Mouse (Mus musculus) testis, adult 2 months (tissue): Measurements from ENCODE around the gene Kctd20. TPM values are rescaled to one million over a fixed set of nuclear protein-coding genes. Genes with fewer than 3 reads are reported as not detected.
A peak's percentile ranks its signal among the peaks of the same experiment; 100 is the strongest.

Source experiments
- H3K27ac ChIP-seq: fragments of 200-500 bp; 2 replicates; pipeline ENCODE4 v1.5.1; 2012; ENCODE audit warnings: low read depth, low read length; ENCODE audit not compliant: control insufficient read depth, insufficient read depth
- H3K27me3 ChIP-seq: fragments of 200-500 bp; 2 replicates; pipeline ENCODE4 v1.6.1; 2012; ENCODE audit warnings: mild to moderate bottlenecking, low read length, moderate library complexity; ENCODE audit not compliant: control insufficient read depth, insufficient read depth
- H3K36me3 ChIP-seq: fragments of 200-500 bp; 2 replicates; pipeline ENCODE4 v1.6.1; 2012; ENCODE audit warnings: mild to moderate bottlenecking, low read length; ENCODE audit not compliant: control insufficient read depth, insufficient read depth
- H3K4me1 ChIP-seq: fragments of 200-500 bp; 2 replicates; pipeline ENCODE4 v1.6.1; 2012; ENCODE audit warnings: low read length; ENCODE audit not compliant: control insufficient read depth, insufficient read depth
- H3K4me3 ChIP-seq: fragments of 200-500 bp; 2 replicates; pipeline ENCODE4 v1.5.1; 2012; ENCODE audit warnings: low read depth, mild to moderate bottlenecking, low read length, moderate library complexity, mixed read lengths; ENCODE audit not compliant: control insufficient read depth
- CTCF ChIP-seq: fragments of 200-500 bp; IDR thresholded peaks from 2 replicates; pipeline ENCODE4 v1.5.1; 2012; ENCODE audit warnings: low read depth, mild to moderate bottlenecking, inconsistent platforms, low read length, moderate library complexity; ENCODE audit not compliant: control insufficient read depth, insufficient read depth, insufficient replicate concordance
- POLR2A ChIP-seq: fragments of 200-500 bp; IDR thresholded peaks from 2 replicates; pipeline ENCODE4 v1.6.1; 2012; ENCODE audit warnings: low read depth, mild to moderate bottlenecking, inconsistent platforms, low read length, moderate library complexity; ENCODE audit not compliant: control insufficient read depth
- polyA plus RNA-seq: library from polyadenylated mRNA; depleted of rRNA; stranded (reverse); fragments of >200 nt; gene quantifications from 2 replicates; pipeline ENCODE4 v1.2.3, GENCODE M21; 2012

Kctd20 gene
- polyA plus RNA-seq, 1 experiment, result 34.2 TPM

DNA sequence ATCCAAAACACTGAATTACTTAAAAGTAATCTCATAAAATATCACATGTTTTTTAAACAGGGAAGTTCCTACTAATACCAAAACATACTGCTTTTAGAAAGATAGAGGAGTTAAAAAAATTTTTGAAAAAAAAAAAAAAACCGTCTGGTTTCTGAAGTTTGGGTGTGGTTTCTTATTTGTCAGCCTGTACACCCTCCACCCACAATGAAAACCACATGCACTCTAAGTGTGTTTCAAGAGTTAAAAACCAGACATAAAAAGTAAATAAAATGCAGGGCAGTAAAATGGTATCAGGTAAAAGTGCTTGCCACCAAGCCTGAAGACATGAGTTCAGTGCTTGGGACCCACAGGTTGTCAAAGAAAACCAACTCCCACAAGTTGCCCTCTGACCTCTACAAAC lies 52.0 kb downstream of the Kctd20 start:
- H3K27ac ChIP-seq, result no peak overlapping the region
- H3K36me3 ChIP-seq, result peaks cover 2% of the 10 kb centered on the region

DNA sequence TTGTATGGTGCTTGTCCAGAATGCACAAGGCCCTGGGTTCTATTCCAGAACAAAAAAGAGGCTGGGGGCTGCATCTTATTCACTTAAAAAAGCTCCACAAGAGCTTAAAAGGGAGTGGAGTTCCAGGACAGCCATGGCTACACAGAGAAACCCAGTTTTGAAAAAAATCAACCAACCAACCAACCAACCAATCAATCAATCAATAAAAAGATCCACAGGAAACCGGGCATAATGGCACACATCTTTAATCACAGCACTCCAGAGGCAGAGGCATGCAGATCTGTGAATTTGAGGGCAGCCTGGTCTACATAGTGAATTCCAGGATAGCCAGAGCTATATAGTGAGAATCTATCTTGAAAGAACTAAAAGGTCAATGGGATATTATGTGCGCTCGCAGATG lies 53.3 kb downstream of the Kctd20 start:
- no peak for TF ChIP-seq POLR2A
- Histone ChIP-seq H3K4me1 (peaks cover 3% of the 10 kb centered on the region; the same call in 1 of the 2 replicates), H3K27ac (no peak overlapping the region), H3K27me3 (no peaks in the 10 kb centered on the region), H3K36me3 (no peaks in the 10 kb centered on the region), H3K4me3 (no peak overlapping the region)

More for the DNA sequence above, 52.0 kb downstream of the Kctd20 start:
- Histone ChIP-seq H3K27me3 (no peaks in the 10 kb centered on the region), H3K4me3 (no peak overlapping the region), H3K4me1 (peaks cover 3% of the 10 kb centered on the region; the same call in 1 of the 2 replicates)
- TF ChIP-seq CTCF (no peak), POLR2A (no peak)

DNA sequence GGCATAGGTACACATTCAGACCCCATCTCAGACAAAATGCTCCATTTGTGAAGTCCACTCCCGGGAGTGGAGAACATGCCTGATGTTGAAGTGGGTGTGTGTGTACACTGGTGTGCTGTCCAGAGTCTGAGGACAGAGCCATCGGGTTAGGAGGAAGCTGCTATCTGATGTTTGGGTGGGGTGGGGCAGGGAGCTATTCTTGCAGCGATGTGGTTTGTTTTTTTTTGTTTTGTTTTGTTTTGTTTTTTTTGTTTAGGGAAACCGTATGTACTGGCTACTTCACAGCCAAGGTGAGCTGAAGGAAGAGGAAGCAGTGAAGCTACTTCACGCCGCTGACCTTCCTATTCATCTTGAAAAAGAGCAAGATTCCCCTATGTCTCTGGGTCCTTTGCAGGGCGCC lies 55.1 kb downstream of the Kctd20 start:
- peak overlapping the region; percentile 88 for H3K4me3 ChIP-seq
- no peak for TF ChIP-seq POLR2A
- TF ChIP-seq CTCF, result no peak
- H3K4me1 ChIP-seq, result peaks cover 3% of the 10 kb centered on the region; the same call in 1 of the 2 replicates
- no peaks in the 10 kb centered on the region for H3K36me3 ChIP-seq
- H3K27me3 ChIP-seq, result no peaks in the 10 kb centered on the region
- H3K27ac ChIP-seq, result peak overlapping the region; percentile 83

DNA sequence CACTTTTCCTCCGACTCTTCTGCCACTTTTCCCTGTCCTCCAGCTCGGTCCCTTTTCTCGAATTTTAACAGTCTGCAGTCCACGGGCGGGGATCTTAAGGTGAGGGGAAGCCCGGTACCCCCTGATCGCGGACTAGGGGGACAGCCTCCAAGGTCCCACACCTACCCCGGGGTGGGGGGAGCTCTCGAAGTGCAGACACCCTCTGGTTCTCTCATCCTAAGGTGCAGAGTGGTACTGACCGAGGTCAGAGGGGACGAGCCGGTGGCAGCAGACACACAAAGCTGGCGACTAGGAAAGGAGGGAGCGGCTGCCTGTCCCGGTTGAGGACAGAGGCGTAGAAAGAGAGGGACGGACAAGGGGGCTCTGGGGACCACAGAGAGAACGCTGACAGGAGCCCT lies 55.5 kb downstream of the Kctd20 start:
- Histone ChIP-seq H3K36me3 (no peaks in the 10 kb centered on the region), H3K27me3 (no peaks in the 10 kb centered on the region), H3K4me3 (peak overlapping the region; percentile 88), H3K4me1 (peaks cover 3% of the 10 kb centered on the region; the same call in 1 of the 2 replicates), H3K27ac (peak overlapping the region; percentile 83)
- no peak for TF ChIP-seq POLR2A
- TF ChIP-seq CTCF, result no peak

DNA sequence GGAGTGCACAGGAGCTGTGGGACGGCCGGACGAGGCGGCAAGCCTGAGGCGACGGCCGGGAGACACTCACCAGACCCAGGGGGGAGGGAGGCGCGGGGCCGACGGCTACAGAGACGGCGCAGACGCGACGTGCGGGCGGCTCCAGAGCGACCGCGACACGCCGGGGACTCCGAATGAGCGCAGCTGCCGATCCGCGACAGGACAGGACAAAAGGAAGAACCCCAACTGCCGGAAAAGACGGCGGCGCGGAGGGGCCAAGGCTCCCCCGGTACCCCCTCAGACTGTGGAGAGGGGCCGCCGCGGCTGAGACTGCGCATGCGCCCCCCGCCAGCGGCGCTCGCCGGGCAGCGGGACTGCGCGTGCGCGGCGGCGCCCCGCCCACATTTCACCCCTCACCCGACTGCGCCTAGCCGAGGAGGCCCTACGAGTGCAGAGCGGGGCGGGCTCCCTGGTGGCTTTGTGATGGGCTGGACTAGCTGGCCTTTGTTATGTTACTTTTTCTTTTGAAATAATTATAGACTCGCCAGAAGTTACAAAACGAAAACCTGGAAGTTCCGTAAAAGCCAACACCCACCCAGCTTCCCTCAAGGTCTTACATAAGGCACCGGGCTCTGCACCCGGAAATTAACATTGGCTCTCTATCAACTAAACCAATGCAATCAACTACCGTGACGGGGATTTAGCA lies 56.0 kb downstream of the Kctd20 start, which contains the start of gene Stk38:
TSS of gene Stk38 (minus strand) at position 355 of the 685 bp plus-strand sequence.
- H3K36me3 ChIP-seq, result no peaks in the 10 kb centered on the region

DNA sequence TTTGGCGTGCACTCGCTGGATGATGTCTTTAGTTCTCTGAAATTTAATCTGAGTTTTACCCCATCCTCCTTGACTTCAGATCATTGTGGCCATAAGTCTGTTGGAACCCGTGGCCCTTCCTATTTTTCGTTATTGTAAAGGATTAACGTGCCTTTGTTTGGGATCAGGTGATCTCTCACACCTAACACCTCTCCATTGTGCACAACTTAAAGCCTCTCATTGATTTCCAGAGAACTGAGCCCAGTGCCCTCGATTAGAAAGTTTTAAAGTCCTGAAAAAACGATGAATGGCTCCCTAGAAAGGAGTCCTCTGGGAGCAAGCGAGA lies 56.5 kb downstream of the Kctd20 start:
- Histone ChIP-seq H3K4me1 (peaks cover 3% of the 10 kb centered on the region; the same call in 1 of the 2 replicates), H3K4me3 (peak overlapping the region; percentile 88), H3K27ac (peak overlapping the region; percentile 84), H3K27me3 (no peaks in the 10 kb centered on the region), H3K36me3 (no peaks in the 10 kb centered on the region)
- no peak for TF ChIP-seq CTCF
- no peak for TF ChIP-seq POLR2A

More for the DNA sequence above, 56.0 kb downstream of the Kctd20 start, which contains the start of gene Stk38:
- H3K27ac ChIP-seq, result peak within 1 kb of the TSS; percentile 84
- TF ChIP-seq POLR2A (peak; percentile 81), CTCF (no peak)
- H3K4me3 ChIP-seq, result peak within 1 kb of the TSS; percentile 88
- no peaks in the 10 kb centered on the region for H3K27me3 ChIP-seq
- peaks cover 3% of the 10 kb centered on the region; the same call in 1 of the 2 replicates for H3K4me1 ChIP-seq

DNA sequence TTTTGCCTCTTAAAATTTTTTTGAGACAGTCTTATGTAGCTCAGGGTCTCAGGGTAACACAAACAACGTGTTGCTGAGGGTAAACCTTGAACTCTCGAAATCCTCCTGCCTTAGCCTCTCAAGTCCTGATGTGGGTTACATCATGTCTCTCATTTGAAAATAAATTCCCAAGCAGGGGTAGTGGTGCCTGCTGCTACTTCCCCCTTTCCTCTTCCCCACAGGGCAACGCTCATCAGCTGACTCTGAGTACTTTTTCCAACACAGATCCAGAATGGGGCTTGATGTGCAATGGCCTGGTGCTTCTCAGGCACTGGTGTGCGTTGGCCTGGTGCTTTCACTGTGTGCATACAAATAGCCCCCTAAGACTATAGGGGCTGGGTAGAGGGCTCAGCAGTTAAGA lies 57.4 kb downstream of the Kctd20 start:
- Histone ChIP-seq H3K27ac (no peak overlapping the region), H3K36me3 (no peaks in the 10 kb centered on the region), H3K4me1 (peaks cover 3% of the 10 kb centered on the region; the same call in 1 of the 2 replicates), H3K4me3 (no peak overlapping the region), H3K27me3 (no peaks in the 10 kb centered on the region)
- TF ChIP-seq CTCF (no peak), POLR2A (no peak)

DNA sequence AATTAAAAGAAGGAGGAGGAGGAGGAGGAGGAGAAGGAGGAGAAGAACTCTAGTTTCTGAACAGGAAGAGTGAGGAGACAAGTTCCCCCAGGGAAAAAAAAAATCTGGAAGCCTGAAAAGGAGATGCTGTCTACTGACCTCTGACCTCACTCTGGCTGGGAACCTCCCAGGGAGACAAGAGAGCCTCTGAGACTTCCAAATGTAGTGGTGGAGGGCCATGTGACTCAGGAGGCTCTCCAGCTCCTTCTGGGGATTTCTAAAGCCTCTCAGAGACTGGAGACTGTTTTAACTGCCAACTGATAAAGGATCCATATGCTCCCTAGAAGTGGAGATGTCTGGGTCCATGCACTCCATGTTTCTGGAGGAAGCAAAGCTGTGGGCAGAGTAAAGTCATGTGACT lies 62.5 kb downstream of the Kctd20 start:
- no peaks in the 10 kb centered on the region for H3K36me3 ChIP-seq
- no peak overlapping the region for H3K4me3 ChIP-seq
- H3K27me3 ChIP-seq, result no peaks in the 10 kb centered on the region
- H3K27ac ChIP-seq, result no peak overlapping the region
- no peaks in the 10 kb centered on the region for H3K4me1 ChIP-seq
- TF ChIP-seq CTCF (no peak), POLR2A (no peak)
